Mouse (Mus musculus): ENCODE measurements around the gene Ppp1cb.

- no peak for TF ChIP-seq EP300 (IDR thresholded peaks at IDR 0.05; ENCODE audit: low read depth)
- TF ChIP-seq CTCF (IDR thresholded peaks at IDR 0.05; ENCODE audit: low read depth): no peak
Observed at GRCm38 (mm10) chr5:32445287-32445921, 13.2 kb upstream of the Ppp1cb start.
